Mouse (Mus musculus) myocyte (in vitro differentiated cells): ENCODE measurements at regions not wholly inside any gene's neighbourhood (a gene's known extent, or its start where the extent isn't known, plus 50 kb on each side); places are given as distances from the start of the nearest gene placed in this dataset.

Source experiments
- MAX ChIP-seq: IDR thresholded peaks from one replicate; pipeline ENCODE4 v1.6.1; 2011; ENCODE audit warnings: low read depth, mild to moderate bottlenecking, control low read depth
- MYOG ChIP-seq, 3 experiments: IDR thresholded peaks; one replicate each; pipeline ENCODE4 v1.6.1; 2011; ENCODE audit warnings: control low read depth in 2 of 3, low read depth in 2 of 3, mild to moderate bottlenecking in 2 of 3; ENCODE audit not compliant: insufficient read length in 2 of 3, control insufficient read depth in 1 of 3, insufficient read depth in 1 of 3
- POLR2A ChIP-seq: IDR thresholded peaks from one replicate; pipeline ENCODE4 v1.6.1; 2011; ENCODE audit warnings: low read depth, mild to moderate bottlenecking, control low read depth, moderate library complexity; ENCODE audit not compliant: insufficient read length

- TF ChIP-seq MAX (no peak), MYOG (IDR thresholded peaks at IDR 0.05; ENCODE audit: control insufficient read depth in 1 of 3, insufficient read depth in 1 of 3, insufficient read length in 2 of 3, low read depth in 2 of 3) (no peak), POLR2A (no peak)
Measured at GRCm38 (mm10) chr12:69513166-69513565, 69.7 kb downstream of the Vcpkmt start.
